Comparison of ENCODE assay signal across 11 mouse cellular contexts in genomic region chr10:24447135-24447534, GRCm38 (mm10).
DNase-seq lines count a peak whose midpoint lies in the region; ATAC-seq and TF ChIP-seq lines count a peak whose summit lies in the region.
"Had no signal": no experiment of that assay in that cellular context is flagged by ENCODE, and none has a peak within 500 bp of the region (broad histone marks: within the 10 kb centered on the region; RNA-seq: fewer than 3 reads in every experiment).

No protein-coding gene starts in this region.

- peak overlapping the region; percentile 61; the same call in 1 of the 2 replicates for H3K27ac ChIP-seq in limb, embryonic 13.5 days
- H3K27ac ChIP-seq in limb, embryonic 10.5 days: no peak overlapping the region
- peak overlapping the region; percentile 71 for H3K27ac ChIP-seq in heart, adult 2 months
- peak overlapping the region; percentile 85 for H3K27ac ChIP-seq in intestine, embryonic 16.5 days (ENCODE audit: low read length)
- no peak overlapping the region for H3K27ac ChIP-seq in hindbrain, embryonic 10.5 days
- H3K27ac ChIP-seq: hindbrain, embryonic 15.5 days; midbrain, embryonic 12.5 days had no signal

- DNase-seq in limb, embryonic 10.5 days (ENCODE audit: low spot score): no peak
- peak; percentile 30 to 44 for DNase-seq in heart, adult 2 months
- DNase-seq in skeletal muscle tissue, adult 2 months (ENCODE audit: low read depth, low spot score): peak; percentile 14
- no peak for DNase-seq in spleen, adult 18-20 months
- DNase-seq in left cerebral cortex, postnatal 14 days (ENCODE audit: low spot score in 2 of 2): no peak
- DNase-seq in hindbrain, embryonic 10.5 days (ENCODE audit: low spot score): no peak
- DNase-seq: thymus, postnatal 4 days had no signal

- intact Hi-C loops in heart, adult 2 months (cut with DNase I): no loop called here
- intact Hi-C loops in left cerebral cortex, postnatal 14 days (cut with DNase I): no loop called here

- H3K9me3 ChIP-seq in limb, embryonic 13.5 days: 0 out of 2 replicates have a peak, but pooled peaks cover 3% of the 10 kb centered on the region
- no peaks in the 10 kb centered on the region for H3K9me3 ChIP-seq in limb, embryonic 10.5 days (replicated peaks)
- H3K9me3 ChIP-seq in intestine, embryonic 16.5 days (ENCODE audit: control insufficient read depth, low read length): no peaks in the 10 kb centered on the region
- H3K9me3 ChIP-seq in hindbrain, embryonic 10.5 days: peaks cover 7% of the 10 kb centered on the region; the same call in 1 of the 2 replicates
- H3K9me3 ChIP-seq: hindbrain, embryonic 15.5 days; midbrain, embryonic 12.5 days had no signal

- H3K4me1 ChIP-seq in limb, embryonic 13.5 days: peaks cover 15% of the 10 kb centered on the region
- 0 out of 2 replicates have a peak, but pooled peaks cover 2% of the 10 kb centered on the region for H3K4me1 ChIP-seq in limb, embryonic 10.5 days
- H3K4me1 ChIP-seq in heart, adult 2 months (ENCODE audit: control insufficient read depth, insufficient read depth, low read length): peaks cover 4% of the 10 kb centered on the region
- H3K4me1 ChIP-seq in intestine, embryonic 16.5 days (ENCODE audit: control insufficient read depth, insufficient read depth, low read length): peaks cover 16% of the 10 kb centered on the region
- no peaks in the 10 kb centered on the region for H3K4me1 ChIP-seq in hindbrain, embryonic 10.5 days (replicated peaks)
- H3K4me1 ChIP-seq: hindbrain, embryonic 15.5 days; midbrain, embryonic 12.5 days had no signal

- no peak for TF ChIP-seq CTCF in heart, adult 2 months (IDR thresholded peaks at IDR 0.05)

- no peaks in the 10 kb centered on the region for H3K79me2 ChIP-seq in heart, adult 2 months (replicated peaks; ENCODE audit: control insufficient read depth, insufficient read depth, low read length)

- no peak overlapping the region for H3K4me2 ChIP-seq in limb, embryonic 13.5 days (replicated peaks)
- H3K4me2 ChIP-seq in intestine, embryonic 16.5 days (ENCODE audit: low read depth, low read length): no peak overlapping the region
- H3K4me2 ChIP-seq: hindbrain, embryonic 15.5 days; midbrain, embryonic 12.5 days had no signal

- no peak for ATAC-seq in limb, embryonic 13.5 days (ENCODE audit: low FRiP score, low read depth)
- 0 out of 2 replicates have a peak, but pooled peaks have one; percentile 29 for ATAC-seq in intestine, embryonic 16.5 days

- no peak for TF ChIP-seq EP300 in heart, adult 2 months (IDR thresholded peaks at IDR 0.05; ENCODE audit: insufficient read depth, low read depth, low read length)

- 50% methylated on average over 6 of the region's 6 CpGs for WGBS in limb, embryonic 13.5 days
- WGBS in limb, embryonic 10.5 days: 47% methylated on average over 6 of the region's 6 CpGs
- 61% methylated on average over 6 of the region's 6 CpGs for WGBS in heart, adult 2 months
- 38% methylated on average over 6 of the region's 6 CpGs for WGBS in intestine, embryonic 16.5 days
- WGBS in hindbrain, embryonic 10.5 days: 77% methylated on average over 6 of the region's 6 CpGs

- TF ChIP-seq POLR2A in heart, adult 2 months (IDR thresholded peaks at IDR 0.05; ENCODE audit: insufficient read depth, low read depth, low read length): no peak

- H3K27me3 ChIP-seq in limb, embryonic 13.5 days: no peaks in the 10 kb centered on the region
- H3K27me3 ChIP-seq in limb, embryonic 10.5 days (ENCODE audit: low read depth, poor library complexity, severe bottlenecking): no peaks in the 10 kb centered on the region
- H3K27me3 ChIP-seq in heart, adult 2 months (ENCODE audit: control insufficient read depth, insufficient read depth, low read length): no peaks in the 10 kb centered on the region
- no peaks in the 10 kb centered on the region for H3K27me3 ChIP-seq in intestine, embryonic 16.5 days (replicated peaks; ENCODE audit: control insufficient read depth, insufficient read depth, low read length)
- H3K27me3 ChIP-seq in hindbrain, embryonic 10.5 days (ENCODE audit: insufficient read depth, poor library complexity, severe bottlenecking): no peaks in the 10 kb centered on the region
- H3K27me3 ChIP-seq: hindbrain, embryonic 15.5 days; midbrain, embryonic 12.5 days had no signal

- H3K4me3 ChIP-seq in limb, embryonic 13.5 days: no peak overlapping the region
- H3K4me3 ChIP-seq in limb, embryonic 10.5 days: no peak overlapping the region
- no peak overlapping the region for H3K4me3 ChIP-seq in heart, adult 2 months
- no peak overlapping the region for H3K4me3 ChIP-seq in intestine, embryonic 16.5 days (ENCODE audit: low read length)
- no peak overlapping the region for H3K4me3 ChIP-seq in hindbrain, embryonic 10.5 days
- H3K4me3 ChIP-seq: hindbrain, embryonic 15.5 days; midbrain, embryonic 12.5 days had no signal

- H3K9ac ChIP-seq in limb, embryonic 13.5 days: no peak overlapping the region
- H3K9ac ChIP-seq in heart, adult 2 months (ENCODE audit: low read depth, low read length): no peak overlapping the region
- no peak overlapping the region for H3K9ac ChIP-seq in intestine, embryonic 16.5 days (ENCODE audit: low read depth, low read length)
- H3K9ac ChIP-seq: hindbrain, embryonic 15.5 days; midbrain, embryonic 12.5 days had no signal

- no peaks in the 10 kb centered on the region for H3K36me3 ChIP-seq in limb, embryonic 13.5 days
- H3K36me3 ChIP-seq in limb, embryonic 10.5 days: no peaks in the 10 kb centered on the region
- H3K36me3 ChIP-seq in heart, adult 2 months (ENCODE audit: control insufficient read depth, insufficient read depth, low read length): peaks cover 3% of the 10 kb centered on the region; the same call in 1 of the 2 replicates
- H3K36me3 ChIP-seq in intestine, embryonic 16.5 days (ENCODE audit: control insufficient read depth, insufficient read depth, low read length): no peaks in the 10 kb centered on the region
- H3K36me3 ChIP-seq in hindbrain, embryonic 10.5 days: no peaks in the 10 kb centered on the region
- H3K36me3 ChIP-seq: hindbrain, embryonic 15.5 days; midbrain, embryonic 12.5 days had no signal

Comparison
In these comparisons a context has a peak if more than half of its experiments do, and no peak if none do; other contexts are left out.
1. H3K27ac ChIP-seq: peak in limb, embryonic 13.5 days (single experiment), heart, adult 2 months (single experiment) and intestine, embryonic 16.5 days (single experiment); none in limb, embryonic 10.5 days (single experiment) and hindbrain, embryonic 10.5 days (single experiment).
2. DNase-seq: peak in heart, adult 2 months (2 of 2) and skeletal muscle tissue, adult 2 months (single experiment); none in limb, embryonic 10.5 days (single experiment), spleen, adult 18-20 months (0 of 2), left cerebral cortex, postnatal 14 days (0 of 2) and hindbrain, embryonic 10.5 days (single experiment).